Mouse (Mus musculus) mouse embryonic stem cell (cell line): Measurements from ENCODE around the gene Papola.

ENCODE experiments used
- in situ Hi-C, 2 experiments: fragments of 300-500 bp; cut with MboI; formaldehyde crosslinking; loops; 1 replicate in 1 of 2; 3 replicates in 1 of 2; pipeline ENCODE4 v1.14.3; 2019 to 2020; ENCODE audit warnings: low sequenced_read_pairs in 2 of 2, low pct_unique_long_range_greater_than_20kb in 1 of 2, mixed read lengths in 1 of 2; ENCODE audit not compliant: unreplicated experiment in 1 of 2

Gene Papola

DNA sequence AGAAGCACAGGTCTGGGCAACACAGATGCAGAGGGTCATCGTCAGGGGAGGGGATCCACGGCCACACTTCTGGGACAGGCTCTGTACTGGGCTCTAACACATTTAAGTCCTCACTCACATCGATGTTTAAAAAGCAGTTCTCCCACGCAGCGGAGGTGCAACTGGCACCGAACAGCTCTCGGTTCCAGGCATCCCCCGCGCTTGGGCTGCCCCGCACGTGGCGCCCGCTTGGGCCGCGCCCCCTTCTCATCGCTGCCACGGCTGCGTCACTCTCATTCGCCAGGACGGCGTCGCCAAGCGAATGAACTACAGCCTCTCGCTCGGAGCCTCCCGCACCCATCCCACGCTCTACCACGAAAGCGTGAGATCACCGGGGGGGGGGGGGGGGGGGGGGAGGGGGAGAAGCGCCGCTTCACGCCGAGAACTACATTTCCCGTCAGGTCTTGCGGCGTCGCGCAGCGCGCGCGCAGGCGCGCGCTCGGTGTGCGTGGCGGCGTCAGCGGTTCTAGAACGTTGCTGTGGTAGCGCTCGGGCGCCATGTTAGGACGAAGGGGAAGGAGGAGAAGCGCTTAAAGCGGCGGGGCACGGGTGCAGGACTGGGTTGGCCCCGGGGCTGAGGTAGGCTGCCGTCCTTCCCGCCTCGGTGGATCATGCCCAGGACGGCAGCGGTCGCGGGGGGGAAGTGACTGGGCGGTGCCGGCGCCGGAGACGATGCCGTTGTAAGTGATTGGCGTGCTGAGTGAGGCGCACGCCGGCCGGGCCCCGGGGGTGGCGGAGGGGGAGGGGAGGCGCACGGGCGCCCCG, at the start of gene Papola:
Gene Papola (plus strand): TSS at position 499 of the 804 bp plus-strand sequence.
- in situ Hi-C loops = no loop called here

DNA sequence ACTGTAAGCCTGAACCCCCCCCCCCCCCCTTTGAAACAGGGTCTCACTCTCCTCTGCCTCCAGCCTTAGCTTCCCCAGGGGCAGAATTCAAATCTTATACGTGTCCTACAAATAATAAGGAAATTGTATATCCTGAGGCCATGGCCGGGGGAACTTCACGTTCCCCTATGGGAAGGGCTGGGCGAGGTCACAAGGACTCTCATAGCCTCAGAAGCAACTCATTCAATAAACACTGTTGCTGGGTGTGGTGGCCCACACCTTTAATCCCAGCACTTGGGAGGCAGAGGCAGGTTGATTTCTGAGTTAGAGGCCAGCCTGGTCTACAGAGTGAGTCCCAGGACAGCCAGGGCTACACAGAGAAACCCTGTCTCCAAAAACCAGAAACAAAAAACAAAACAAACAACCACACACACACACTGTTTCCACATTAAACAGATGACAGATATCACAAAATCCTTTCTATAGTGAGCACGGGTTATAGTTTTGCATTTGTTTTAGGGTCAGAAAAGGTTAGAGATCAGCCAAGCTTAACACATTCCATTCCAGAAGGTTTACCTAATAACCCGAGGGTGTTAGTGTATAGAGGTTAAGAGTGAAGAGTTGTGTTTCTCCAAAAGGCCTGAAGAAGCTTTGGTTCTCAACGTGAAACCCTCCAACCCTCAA, 49.1 kb upstream of the Papola start:
- in situ Hi-C loops = no loop called here

DNA sequence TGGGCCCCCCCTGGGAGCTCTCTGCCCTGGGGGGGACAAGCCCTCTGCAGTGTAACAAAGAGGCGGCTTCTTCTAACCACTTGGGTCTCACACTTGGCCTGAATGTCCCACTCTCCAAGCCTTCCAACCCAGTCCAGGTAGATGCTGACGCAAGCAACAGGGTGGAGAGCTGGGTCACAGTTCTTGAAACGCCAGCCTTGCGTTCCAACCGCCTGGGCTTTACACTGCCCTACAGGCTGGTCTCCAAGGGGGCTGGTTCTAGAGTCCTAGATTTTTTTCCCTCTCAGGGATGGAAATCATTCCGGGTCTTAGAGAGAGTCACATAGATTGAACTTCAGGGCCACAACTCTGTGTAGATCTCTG, 48.6 kb upstream of the Papola start:
- in situ Hi-C loops = no loop called here

DNA sequence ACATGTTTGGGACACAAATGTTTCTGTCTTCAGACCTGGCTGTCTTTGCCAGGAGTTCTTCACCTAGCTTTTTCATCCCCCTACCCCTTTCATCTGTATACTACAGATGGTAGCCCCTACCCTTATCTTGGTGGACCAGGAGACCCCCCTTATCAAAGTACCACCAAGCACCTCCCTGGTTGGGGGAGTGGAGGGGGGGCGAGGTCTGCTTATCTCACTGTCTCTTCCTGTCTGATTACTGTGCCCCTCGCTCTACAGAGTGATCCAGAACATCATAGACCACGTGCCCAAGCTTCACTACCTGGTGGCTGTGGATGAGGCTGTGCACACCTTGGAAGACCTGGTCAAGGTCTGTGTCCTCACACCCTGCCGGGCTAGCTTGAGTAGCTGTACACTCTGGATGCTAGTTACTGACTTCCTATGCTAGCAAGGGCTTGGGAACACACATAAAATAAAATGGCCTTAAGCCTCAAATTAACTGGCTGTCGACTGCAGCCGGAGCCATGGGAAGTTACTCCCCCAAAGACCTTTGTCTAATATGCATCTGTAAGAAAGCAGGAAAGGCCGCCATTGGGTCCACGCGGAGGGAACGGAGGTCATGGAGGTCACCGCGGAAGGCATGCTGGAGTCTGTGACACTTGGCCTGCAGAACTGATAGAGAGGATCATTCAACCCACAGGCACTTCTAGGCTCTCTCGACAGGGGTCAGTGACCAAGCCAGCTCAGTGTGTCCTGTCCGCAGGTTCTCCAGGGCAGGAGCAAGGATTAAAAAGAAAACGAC, 46.0 kb upstream of the Papola start:
- in situ Hi-C loops = no loop called here

DNA sequence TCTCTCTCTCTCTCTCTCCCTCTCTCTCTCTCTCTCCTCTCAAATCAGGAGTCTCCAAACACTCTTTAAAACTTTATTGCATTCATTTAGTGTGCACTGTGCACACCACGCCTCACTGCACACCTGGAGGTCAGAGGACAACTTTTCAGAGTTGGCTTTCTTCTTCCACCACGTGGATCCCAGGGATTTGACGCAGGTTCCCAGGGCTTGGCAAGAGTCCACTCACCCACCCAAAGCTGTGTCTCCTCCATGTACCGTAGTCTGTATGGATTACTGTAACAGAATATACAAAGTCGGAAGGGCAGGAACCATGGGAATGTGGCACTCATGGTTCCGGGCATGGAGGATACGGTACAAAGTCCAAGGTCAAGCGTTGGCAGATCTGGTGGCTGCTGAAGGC, 44.8 kb upstream of the Papola start:
- in situ Hi-C loops = no loop called here

DNA sequence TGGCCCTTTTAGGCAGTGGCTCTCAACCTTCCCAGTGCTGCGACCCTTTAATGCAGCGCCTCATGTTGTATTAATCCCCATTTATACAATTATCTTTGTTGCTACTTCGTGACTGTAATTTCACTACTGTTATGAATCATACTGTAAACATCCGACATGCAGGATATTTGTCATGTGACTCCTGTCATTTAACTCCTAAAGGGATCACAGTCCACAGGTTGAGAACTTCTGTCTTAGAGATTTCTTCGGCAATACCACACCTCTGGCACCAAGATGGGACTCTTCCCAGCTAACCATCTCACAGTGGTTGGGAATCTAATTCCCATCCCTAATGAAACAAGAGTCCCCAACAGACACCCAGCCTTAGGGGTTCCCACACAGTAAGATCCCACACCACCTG, 36.4 kb upstream of the Papola start:
- in situ Hi-C loops = no loop called here

DNA sequence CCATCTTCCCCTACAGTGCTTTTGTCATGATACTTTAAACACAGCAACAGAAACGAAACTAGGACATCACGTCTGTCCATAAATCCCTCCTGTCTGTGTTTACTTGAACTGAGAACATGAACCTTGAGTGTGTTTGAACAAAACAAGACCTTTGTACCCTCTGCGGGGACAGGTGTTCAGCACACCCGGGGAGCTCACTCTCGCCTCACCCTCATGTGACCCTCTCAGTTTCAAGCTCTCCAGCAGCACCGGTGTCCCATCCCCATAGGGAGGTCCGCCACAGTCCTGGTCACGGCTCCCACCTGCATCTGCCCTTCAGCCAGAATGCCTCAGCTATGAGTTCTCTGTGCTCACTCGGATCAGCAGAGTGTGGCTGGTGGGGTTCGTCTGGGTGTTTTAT, 30.7 kb upstream of the Papola start:
- in situ Hi-C loops = no loop called here

DNA sequence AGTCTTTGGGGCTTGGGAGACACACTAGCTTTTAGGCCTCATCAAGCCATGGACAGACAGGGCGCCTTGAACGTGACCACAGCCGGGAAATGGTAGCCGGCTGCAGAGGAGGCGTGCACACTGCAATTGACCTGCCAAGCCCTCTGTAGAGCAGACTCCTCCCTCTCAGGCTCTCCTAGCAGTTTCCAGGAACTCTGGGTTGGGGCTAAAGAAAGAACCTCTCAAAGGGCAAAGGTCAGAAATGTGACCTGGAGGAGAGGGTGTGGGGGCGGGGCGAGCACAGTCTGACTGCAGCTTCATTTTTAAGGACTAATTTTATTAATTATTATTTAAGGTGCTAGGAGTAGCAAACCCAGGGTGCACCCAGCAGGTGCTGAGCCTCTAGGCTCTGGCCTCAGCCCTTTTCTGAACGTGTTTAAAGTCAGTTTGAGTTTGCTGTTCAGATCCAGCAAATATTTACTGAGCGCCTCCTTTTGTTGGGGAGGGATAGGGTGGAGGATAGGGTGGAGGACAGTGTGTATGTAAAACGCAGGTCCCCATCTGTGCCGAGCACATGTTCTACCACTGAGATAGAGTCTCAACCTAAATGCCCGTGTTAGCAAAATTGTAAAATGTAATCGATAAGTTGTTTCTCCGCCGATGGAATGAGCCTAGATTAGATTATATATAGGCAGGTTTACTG, 26.5 kb upstream of the Papola start:
- in situ Hi-C loops = no loop called here

DNA sequence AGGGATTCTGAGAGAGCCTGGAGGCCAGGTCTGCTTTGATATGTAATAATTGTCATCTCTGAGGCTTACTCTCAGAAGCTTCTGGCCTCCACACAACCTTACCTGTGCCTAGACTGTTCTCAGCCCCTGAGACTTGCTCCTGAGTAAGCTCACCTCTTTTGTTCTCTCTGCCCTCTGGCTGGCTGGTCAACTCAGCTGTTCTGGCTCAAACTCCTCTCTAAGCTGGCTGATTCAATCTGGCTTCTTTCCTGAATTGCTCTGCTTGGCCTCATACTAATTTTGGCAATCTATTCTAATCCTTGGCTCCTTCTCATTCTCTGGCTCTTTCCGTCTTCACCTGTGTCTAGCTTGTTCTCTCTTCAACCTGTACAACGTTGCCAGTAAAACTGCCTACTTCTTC, 25.6 kb upstream of the Papola start:
- in situ Hi-C loops = no loop called here

DNA sequence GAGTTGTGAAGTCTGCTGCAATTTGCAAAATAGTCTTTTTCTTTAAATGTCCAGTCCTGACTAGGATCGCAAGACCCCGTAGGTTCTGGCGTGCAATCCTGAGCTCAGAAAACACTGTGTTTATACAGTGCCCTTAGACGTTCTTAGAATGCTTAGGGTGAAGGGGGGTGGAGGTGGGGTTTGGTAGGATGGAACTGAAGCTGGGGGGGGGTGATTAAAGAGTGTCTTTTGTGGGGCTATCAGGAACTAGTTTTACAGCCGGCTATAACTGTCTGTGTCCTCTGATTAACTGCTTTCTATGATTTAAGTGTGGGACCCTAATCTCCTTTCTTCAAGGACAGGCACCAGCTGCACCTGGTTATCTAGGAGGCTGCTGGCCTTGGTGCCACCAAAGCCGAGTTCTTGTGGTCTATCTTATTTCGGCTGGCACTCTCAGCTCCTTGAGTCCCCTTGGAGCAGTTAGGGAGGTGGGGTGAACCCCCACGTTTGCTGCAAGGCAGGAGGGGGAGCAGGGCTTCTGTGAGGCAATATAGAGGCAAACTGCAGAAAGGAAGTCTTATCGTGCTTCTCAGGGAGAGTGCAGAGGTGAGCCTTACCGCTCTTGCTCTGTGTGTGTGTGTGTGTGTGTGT, 24.5 kb upstream of the Papola start:
- in situ Hi-C loops = no loop called here

DNA sequence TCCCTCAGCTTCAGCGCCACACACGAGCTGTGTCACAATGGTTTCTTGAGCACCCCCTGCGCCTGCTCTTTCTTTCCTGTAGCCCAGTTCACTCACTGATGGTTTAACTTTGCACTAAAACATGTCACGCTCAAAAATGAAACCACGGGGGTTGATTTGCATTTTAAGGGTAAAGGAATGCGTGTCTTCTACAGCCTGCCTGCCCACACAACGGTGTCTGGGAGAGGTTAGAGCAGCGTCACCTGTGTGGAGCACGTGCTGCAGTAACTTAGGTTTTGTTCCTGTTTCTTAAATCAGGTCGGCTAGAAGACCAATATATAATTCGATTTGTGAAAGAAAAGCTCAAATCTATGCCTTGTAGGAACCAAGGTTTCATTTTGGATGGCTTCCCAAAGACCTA, 23.3 kb upstream of the Papola start:
- in situ Hi-C loops = no loop called here

DNA sequence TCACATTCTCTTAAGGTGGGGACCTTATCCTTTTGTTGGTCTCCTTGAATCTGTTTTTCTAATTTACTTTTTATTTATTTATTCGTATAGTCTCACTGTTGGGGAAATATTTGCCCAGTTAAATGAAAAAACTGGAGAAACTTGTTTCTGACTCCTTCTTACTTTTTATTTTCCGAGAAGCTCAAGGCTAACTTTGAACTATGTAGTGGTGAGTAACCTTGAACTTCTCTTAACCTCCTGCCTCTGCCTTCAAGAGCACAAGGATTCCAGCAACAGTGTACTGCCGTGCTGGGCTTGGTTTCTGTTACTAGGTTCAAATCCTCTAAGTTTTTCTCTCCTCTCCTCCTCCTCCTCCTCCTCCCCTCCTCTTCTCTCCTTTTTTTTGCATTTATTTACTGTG, 22.9 kb upstream of the Papola start:
- in situ Hi-C loops = no loop called here

DNA sequence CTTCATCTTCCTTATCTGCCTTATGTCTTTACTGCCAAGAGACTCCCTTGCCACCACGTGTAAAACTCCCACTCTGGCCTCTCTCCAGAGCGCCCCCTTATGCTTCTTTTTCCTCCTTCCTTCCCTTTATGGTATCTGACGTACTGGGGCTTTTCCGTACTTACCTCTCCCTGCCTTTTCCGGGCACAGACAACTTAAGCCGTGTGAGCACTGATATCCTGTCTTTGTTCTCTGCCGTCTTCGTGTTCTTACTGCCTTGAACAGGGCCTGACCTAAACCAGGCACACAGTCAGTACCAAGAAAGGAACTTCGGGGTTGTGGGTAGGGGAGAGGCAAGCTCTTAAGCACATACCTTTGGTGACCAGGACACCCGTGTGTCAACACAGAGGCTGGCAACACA, 14.8 kb upstream of the Papola start:
- in situ Hi-C loops = no loop called here

DNA sequence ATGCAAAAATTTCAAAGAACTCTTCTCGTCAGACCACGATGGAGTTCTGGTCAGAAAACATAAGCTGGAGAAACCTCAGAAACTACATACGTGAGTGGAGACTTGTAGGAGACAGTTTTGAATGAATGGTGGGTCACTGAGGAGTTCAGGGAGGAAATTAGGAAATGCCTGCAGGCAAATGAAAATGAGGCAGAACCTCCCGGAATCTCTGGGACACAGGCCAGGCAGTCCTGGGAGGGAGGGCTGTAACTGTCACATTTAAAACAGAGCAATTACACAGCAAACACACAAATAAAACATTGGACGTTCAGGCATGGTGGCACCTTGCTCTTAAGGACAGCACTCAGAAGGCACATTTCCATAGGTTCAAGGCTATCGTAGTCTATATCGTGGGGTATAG, 9.6 kb upstream of the Papola start:
- in situ Hi-C loops = no loop called here

DNA sequence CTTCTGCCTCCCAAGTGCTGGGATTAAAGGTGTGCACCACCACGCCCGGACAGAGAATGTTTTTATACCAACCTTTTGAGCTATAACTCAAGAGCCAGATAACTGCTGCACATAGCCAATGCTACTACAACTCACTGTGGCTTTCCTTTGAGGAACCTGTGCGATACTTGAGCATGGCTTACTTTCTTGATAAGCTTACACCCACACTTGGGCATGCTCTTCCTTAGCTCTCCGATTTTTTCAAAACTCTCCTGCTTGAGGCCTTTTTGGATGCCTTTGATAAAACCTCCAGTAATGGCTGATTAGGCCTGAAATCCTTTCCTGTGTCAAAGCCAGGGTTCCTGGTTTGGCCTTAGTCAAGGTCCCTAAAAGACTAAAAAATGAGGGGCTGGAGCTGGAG, 6.8 kb upstream of the Papola start:
- in situ Hi-C loops = no loop called here

DNA sequence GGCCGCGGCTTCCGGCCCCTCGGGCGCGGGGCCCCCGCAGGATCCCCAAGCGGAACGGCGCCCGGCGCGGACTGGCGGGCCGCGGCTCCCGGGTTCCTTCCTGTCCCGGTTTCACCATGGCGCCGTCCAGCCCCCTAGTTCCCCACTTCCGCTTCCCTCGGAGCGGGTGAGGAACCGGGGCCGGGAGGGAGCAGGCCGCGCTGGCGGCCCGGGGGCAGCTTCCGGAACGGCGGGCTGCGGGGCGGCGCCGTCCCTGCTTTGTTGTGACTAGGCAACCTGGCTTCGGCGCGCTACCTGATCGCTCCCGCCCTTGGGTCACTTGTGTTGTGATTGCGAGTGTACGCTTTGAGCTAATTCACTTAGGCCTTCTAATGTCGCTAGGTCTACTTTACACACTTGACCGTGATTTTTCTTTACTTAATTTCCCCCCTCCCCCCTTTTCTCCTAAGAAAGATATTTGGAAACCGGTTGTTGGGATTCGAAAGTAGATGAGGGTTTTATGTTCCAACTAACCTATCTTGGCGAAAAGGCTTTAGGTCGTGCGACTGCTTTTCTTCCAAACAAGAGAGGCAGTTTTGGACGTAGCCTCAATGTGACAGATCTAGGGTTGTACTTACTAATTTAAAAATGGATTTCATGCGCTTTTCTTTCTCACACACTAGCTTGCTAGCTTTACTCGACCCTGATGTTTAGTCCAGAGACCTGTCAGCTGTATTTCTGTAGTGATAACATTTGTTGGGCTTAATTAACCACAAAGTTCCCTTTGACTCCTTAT, 693 bp downstream of the Papola start:
- in situ Hi-C loops = no loop called here

DNA sequence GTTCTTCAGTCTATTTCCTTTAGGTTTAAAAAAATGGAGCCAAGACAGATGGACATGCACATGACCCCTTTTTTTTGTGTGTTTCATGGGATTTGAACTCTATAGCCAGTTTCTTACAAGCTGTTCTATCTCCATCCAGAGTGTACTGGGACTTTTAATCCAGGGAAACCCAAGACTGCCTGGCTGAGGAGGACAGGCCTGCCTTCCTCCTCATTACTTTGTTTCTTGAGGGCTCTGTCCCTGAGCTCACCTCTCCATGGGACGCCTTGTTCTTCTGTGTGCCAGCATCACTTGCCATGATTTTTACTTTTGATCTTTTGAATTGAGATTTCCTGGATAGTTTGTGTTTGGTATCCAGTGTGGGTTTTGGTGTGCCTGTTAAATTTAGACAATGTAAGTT, 1.6 kb downstream of the Papola start:
- in situ Hi-C loops = no loop called here

DNA sequence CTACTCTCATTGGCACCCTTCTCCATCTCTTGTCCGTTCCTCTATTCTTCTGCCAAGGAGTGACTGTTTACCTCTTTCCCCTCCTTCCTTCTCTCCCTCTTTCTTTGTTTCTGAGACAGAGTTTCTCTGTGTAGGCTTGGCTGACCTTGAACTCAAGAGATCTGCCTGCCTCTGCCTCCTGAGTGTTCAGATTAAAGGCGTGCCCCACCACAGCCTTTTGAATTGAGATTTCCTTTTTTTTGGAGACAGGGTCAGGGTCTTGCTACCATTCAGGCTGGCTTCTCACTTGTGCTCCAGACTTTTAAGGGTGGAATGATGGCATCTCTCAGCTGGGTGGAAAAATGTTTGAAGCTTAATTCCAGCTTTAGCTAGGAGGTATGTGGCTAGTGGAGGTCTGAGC, 3.1 kb downstream of the Papola start:
- in situ Hi-C loops = no loop called here
